Mouse (Mus musculus) lung, adult 2 months (tissue): ENCODE measurements at regions not wholly inside any gene's neighbourhood (a gene's known extent, or its start where the extent isn't known, plus 50 kb on each side); places are given as distances from the start of the nearest gene placed in this dataset.
A peak's percentile ranks its signal among the peaks of the same experiment; 100 is the strongest.

ENCODE experiments used
- DNase-seq: peaks from one replicate; pipeline ENCODE4 v3.0.0; 2022
- H3K4me1 ChIP-seq: fragments of 200-500 bp; 2 replicates; pipeline ENCODE4 v1.6.1; 2011; ENCODE audit warnings: low read length; ENCODE audit not compliant: control insufficient read depth, insufficient read depth
- H3K4me3 ChIP-seq: fragments of 200-500 bp; replicated peaks from 2 replicates; pipeline ENCODE3; 2011; ENCODE audit warnings: low read depth, mild to moderate bottlenecking, control low read depth, low read length; ENCODE audit errors: extremely low read depth
- CTCF ChIP-seq: fragments of 200-500 bp; IDR thresholded peaks from 2 replicates; pipeline ENCODE4 v1.5.1; 2011; ENCODE audit warnings: mild to moderate bottlenecking, low read length, control low read depth; ENCODE audit not compliant: insufficient read depth
- POLR2A ChIP-seq: fragments of 200-500 bp; IDR thresholded peaks from 2 replicates; pipeline ENCODE4 v1.6.1; 2011; ENCODE audit warnings: low read depth, mild to moderate bottlenecking, control low read depth, low read length, borderline replicate concordance; ENCODE audit errors: extremely low read depth
- WGBS: fragments of 180-500 bp; shearing (Covaris S2); methylation state at CpG from one replicate; pipeline ENCODE4 v1.1.7; 2018; 5-methylcytosine and 5-hydroxymethylcytosine counted together

DNA sequence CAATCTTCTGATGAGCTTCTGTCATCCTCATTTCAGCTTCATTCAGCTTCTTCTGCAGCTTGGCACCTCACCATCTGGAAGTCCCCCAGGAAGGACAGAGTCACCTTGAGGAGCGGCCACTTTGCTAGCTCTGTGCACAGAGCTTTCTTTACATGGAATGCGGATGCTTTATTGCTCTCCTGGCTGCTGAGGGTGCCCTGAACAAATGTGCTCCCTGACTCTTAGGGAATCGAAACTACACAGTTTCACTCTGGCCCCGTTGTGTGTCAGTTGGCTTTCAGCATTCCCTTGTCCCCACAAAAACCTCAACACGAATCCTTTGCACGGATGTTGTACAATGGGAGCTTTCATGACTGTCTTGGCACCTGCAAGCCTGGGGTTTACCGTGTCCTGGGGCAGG, 330.9 kb upstream of the Thbs1 start:
- WGBS, result 65% methylated on average over 7 of the region's 7 CpGs
- H3K4me1 ChIP-seq, result no peaks in the 10 kb centered on the region
- no peak overlapping the region for H3K4me3 ChIP-seq
- TF ChIP-seq CTCF, result no peak
- no peak for TF ChIP-seq POLR2A
- DNase-seq, result peak; percentile 14

DNA sequence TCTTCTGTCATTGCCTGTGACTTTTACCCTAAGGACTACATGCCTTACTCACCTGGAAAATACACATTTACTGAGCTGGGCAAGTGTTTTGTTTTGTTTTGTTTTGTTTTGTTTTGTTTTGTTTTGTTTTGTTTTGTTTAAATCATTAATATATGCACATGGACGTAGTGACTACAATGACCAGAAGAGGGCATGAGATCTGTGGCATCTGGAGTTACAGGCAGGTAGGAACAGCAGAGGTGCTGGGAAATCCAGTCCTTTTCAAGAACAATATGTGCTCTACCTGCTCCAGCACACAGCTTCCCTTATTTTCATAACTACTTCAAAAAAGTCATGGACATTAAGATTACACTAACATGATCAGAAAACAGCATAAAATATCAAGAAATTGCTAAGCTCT, 324.4 kb upstream of the Thbs1 start:
- H3K4me3 ChIP-seq, result no peak overlapping the region
- no peak for TF ChIP-seq POLR2A
- TF ChIP-seq CTCF, result peak; percentile 15; the same call in 1 of the 2 replicates
- no peak for DNase-seq
- 79% methylated on average over 1 of the region's 1 CpGs for WGBS
- H3K4me1 ChIP-seq, result no peaks in the 10 kb centered on the region

DNA sequence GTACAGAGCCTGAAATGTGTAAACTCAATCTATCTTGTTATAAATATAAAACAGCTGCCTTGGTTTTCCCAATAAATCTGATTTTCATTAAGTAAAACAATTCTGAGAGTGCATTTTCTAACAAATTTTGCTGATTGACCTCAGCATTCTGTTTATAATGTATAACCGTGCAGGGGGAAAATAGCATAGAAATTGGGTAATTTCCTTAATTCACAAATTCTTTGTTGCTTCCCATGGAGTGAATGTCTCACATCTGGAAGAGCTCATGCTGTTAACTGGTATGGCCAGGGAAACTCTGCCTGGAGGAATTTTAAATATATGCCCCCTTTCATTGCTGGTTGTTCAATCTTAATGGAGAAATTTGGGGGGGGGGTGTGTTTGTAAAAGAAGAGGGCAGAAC, 317.4 kb upstream of the Thbs1 start:
- H3K4me1 ChIP-seq, result no peaks in the 10 kb centered on the region
- DNase-seq, result no peak
- TF ChIP-seq POLR2A (no peak), CTCF (no peak)
- 84% methylated on average over 1 of the region's 1 CpGs for WGBS
- H3K4me3 ChIP-seq, result no peak overlapping the region

DNA sequence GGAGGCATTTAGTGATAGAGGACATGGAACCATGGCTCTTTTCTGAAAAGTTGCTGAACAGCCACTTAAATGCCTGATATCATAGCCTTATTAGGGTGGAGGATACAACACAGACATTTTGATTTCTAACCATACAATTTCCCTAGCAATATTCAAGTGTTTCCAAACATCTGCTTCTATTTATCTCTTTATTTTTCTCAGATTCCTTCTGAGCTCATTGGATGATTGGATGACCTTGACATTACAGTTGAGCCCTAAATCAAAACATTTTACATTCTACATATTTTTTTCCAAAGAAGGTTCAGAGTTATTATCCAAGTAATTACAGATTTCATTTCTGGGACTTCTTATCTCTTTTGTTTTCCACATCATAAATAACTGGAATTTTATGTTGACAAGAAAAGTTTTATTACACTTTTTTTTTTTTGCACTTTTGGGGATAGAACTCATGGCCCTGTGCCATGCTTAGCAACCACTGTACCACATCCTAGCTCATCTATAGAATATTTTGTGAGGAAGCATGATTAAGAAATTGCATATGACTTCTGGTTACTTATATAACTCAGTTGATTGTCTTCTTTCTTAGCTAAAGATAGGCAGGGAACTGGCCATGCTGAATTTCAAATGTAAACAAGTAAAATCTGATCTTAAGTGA, 309.6 kb upstream of the Thbs1 start:
- Histone ChIP-seq H3K4me3 (no peak overlapping the region), H3K4me1 (peaks cover 7% of the 10 kb centered on the region; the same call in 1 of the 2 replicates)
- TF ChIP-seq POLR2A, result no peak
- no peak for TF ChIP-seq CTCF
- DNase-seq, result no peak

DNA sequence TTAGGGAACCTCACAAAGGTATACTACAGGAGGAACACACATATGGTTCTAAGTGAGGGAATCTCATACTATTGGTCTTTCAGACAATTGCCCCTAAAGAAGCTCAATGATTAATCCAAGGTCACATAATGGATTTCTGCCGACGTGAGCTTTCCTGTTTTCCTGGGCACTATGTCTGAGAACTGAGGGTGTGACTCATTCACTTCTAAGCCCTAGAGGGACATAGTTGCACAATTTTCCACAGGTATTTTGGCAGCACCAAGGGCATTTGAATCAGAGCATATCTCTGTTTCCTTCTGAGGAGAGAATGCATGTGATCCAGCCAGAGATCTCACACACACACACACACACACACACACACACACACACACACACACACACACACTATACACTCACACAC, 309.0 kb upstream of the Thbs1 start:
- Histone ChIP-seq H3K4me3 (no peak overlapping the region), H3K4me1 (peaks cover 8% of the 10 kb centered on the region; the same call in 1 of the 2 replicates)
- TF ChIP-seq POLR2A (no peak), CTCF (no peak)
- 25% methylated on average over 2 of the region's 2 CpGs for WGBS
- peak; percentile 31 for DNase-seq

DNA sequence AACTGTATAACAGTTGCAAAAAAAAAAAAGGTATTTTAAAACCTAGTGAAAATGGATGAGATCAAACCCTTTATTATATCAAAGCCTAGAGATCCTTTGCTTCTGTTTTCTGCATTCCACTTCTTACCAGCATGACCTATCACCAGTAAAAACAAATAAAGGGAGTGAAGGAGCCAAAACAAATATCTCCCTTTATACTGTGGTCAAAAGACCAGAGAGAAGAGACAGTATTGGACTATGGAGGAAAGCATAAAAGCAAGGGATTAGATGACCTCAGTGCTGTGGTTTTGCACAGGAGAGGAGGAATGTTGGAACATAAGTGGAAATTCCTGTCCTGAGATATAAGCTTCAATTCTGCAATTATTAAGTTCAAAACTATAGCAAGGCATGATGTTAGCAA, 307.0 kb upstream of the Thbs1 start:
- peaks cover 9% of the 10 kb centered on the region; the same call in 1 of the 2 replicates for H3K4me1 ChIP-seq
- TF ChIP-seq POLR2A (no peak), CTCF (no peak)
- no peak for DNase-seq
- no peak overlapping the region for H3K4me3 ChIP-seq

DNA sequence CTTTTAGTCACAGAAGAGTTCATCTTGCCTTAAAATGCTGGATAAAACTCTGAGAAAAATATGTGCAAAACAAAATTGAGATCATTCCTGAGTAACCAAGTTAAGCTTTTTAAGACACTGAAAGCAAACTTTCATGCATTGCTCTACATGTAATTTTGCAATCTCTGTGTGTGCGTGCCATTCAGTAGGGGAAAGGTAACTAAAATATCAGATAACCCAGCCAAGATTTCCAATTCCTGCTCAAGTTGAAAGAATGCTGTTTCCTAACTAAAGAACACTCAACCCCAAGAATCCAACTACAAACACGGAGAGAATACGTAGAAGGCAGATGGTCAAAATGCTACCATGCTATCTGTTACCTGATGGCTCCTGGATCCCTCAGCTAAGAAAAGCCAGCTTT, 304.6 kb upstream of the Thbs1 start:
- WGBS, result 52% methylated on average over 3 of the region's 3 CpGs
- no peak for DNase-seq

DNA sequence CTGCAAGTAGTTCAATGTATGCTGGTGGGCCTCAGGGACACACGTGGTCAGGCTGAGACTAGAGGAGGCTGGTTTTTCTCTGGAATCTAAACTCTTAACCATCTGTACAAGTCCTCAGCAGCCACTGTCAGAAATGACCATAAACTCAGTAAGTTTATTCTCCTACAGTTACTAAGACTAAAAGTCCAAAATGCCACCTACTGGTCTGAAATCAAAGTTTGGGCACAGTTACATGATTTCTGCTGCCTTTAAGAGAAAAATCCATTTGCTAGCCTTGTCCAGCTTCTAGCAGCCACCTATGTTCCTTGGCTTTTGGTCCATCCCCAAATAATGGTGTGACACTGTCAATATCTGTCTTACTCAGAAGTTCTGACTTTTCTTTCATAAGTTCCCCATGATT, 300.2 kb upstream of the Thbs1 start:
- no peak for TF ChIP-seq POLR2A
- TF ChIP-seq CTCF, result no peak
- DNase-seq, result no peak
- H3K4me1 ChIP-seq, result 0 out of 2 replicates have a peak, but pooled peaks cover 2% of the 10 kb centered on the region
- WGBS, result 58% methylated on average over 1 of the region's 1 CpGs
- H3K4me3 ChIP-seq, result no peak overlapping the region

More for the DNA sequence above, 304.6 kb upstream of the Thbs1 start:
- Histone ChIP-seq H3K4me1 (0 out of 2 replicates have a peak, but pooled peaks cover 2% of the 10 kb centered on the region), H3K4me3 (no peak overlapping the region)
- no peak for TF ChIP-seq POLR2A
- TF ChIP-seq CTCF, result no peak

DNA sequence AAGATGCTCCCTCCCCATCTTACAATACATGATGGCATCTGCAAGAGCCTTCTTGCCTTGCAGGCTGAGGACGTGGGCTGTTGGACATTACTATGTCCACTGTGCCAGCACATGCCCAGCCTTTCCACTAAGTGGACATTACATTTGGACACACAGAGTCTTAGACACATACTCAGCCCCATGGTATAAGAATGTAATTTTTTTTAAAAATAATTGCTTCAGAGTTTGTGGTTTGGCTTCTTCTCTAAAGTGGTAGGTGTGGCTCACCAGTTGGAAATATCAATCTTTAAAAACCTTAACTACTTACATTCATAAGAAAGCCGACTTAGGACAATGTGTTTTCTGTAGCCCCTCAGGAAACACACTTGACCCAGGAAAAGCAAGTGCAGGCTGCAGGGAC, 299.7 kb upstream of the Thbs1 start:
- 47% methylated on average over 2 of the region's 2 CpGs for WGBS
- TF ChIP-seq CTCF (no peak), POLR2A (no peak)
- no peak overlapping the region for H3K4me3 ChIP-seq
- H3K4me1 ChIP-seq, result 0 out of 2 replicates have a peak, but pooled peaks cover 2% of the 10 kb centered on the region
- no peak for DNase-seq

DNA sequence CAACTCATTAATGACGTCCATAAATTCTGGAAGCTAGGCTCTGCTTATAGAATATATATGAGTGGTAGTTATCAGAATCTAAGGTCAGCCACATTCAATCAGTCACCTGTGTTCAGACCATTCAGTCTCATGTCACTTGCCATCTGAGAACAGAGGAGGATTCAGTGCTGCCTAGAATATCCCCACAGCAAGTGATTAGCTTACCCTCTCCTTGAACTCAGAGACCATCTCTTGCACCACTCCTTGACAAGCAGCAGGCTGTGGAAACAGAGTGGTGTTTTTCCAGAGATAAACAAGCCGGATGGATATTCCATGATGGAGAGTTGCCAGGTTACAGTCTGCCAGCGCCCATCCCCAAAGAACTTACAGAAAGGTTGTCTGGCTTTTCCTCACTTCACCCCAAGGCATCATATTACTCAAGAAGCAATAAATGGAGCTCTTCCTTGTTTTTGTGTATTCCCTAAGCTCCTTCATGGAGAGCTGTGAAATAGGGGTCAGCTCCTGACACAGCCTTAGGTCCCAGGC, 291.9 kb upstream of the Thbs1 start:
- H3K4me3 ChIP-seq, result no peak overlapping the region
- 0 out of 2 replicates have a peak, but pooled peaks cover 4% of the 10 kb centered on the region for H3K4me1 ChIP-seq
- WGBS, result 62% methylated on average over 3 of the region's 3 CpGs
- TF ChIP-seq CTCF, result no peak
- no peak for TF ChIP-seq POLR2A
- no peak for DNase-seq
